Mouse (Mus musculus): ENCODE results near the gene Cdk6.

GRCm38 (mm10) chr5:3543629-3544479, 202.6 kb downstream of the Cdk6 start, which contains the start of gene Fam133b:
- TF ChIP-seq POLR2A (IDR thresholded peaks at IDR 0.05; ENCODE audit: insufficient read length, low read depth) (peak; percentile 68), MYOG (IDR thresholded peaks at IDR 0.05; ENCODE audit: control insufficient read depth in 1 of 3, insufficient read depth in 1 of 3, insufficient read length in 2 of 3, low read depth in 2 of 3) (peak in 1 of 3 experiments; percentile 47), SRF (IDR thresholded peaks at IDR 0.05; ENCODE audit: control insufficient read depth, insufficient read length, low read depth) (no peak), TCF3 (IDR thresholded peaks at IDR 0.05; ENCODE audit: insufficient read length, low read depth) (no peak), TCF12 (IDR thresholded peaks at IDR 0.05; ENCODE audit: insufficient read depth, poor library complexity, severe bottlenecking) (no peak)

All from myocyte (in vitro differentiated cells).